Mouse (Mus musculus) embryonic facial prominence, embryonic 12.5 days (tissue): ENCODE results near the gene Zfp362. TPM values are rescaled to one million over a fixed set of nuclear protein-coding genes. Genes with fewer than 3 reads are reported as not detected.

Source experiments
- ATAC-seq: fragments of 200-750 bp; cut with Nextera tagmentation; 2 replicates; pipeline ENCODE4 v1.8.0; 2017; ENCODE audit not compliant: insufficient number of reproducible peaks, insufficient read depth, low FRiP score, low TSS enrichment
- H3K27ac ChIP-seq: fragments of 300-500 bp; sonication (generic); 2 replicates; pipeline ENCODE4 v1.5.1; 2016; ENCODE audit warnings: mild to moderate bottlenecking
- H3K27me3 ChIP-seq: fragments of 300-500 bp; sonication (generic); 2 replicates; pipeline ENCODE4 v1.6.1; 2016; ENCODE audit warnings: mild to moderate bottlenecking, moderate library complexity
- H3K36me3 ChIP-seq: fragments of 300-500 bp; sonication (generic); 2 replicates; pipeline ENCODE4 v1.6.1; 2016; ENCODE audit warnings: mild to moderate bottlenecking
- H3K4me1 ChIP-seq: fragments of 300-500 bp; sonication (generic); 2 replicates; pipeline ENCODE4 v1.6.1; 2016
- H3K4me2 ChIP-seq: fragments of 300-500 bp; sonication (generic); replicated peaks from 2 replicates; pipeline ENCODE4 v1.6.1; 2016; ENCODE audit warnings: mild to moderate bottlenecking, moderate library complexity
- H3K4me3 ChIP-seq: fragments of 300-500 bp; sonication (generic); 2 replicates; pipeline ENCODE4 v1.5.1; 2016; ENCODE audit warnings: mild to moderate bottlenecking
- H3K9ac ChIP-seq: fragments of 300-500 bp; sonication (generic); 2 replicates; pipeline ENCODE4 v1.6.1; 2016; ENCODE audit warnings: mild to moderate bottlenecking, moderate library complexity
- H3K9me3 ChIP-seq: fragments of 300-500 bp; sonication (generic); 2 replicates; pipeline ENCODE4 v1.6.1; 2016; ENCODE audit warnings: mild to moderate bottlenecking, moderate library complexity
- WGBS: fragments of 180-500 bp; shearing (Covaris S2); methylation state at CpG from one replicate; pipeline ENCODE4 v1.1.7; 2016; 5-methylcytosine and 5-hydroxymethylcytosine counted together
- polyA plus RNA-seq: library from polyadenylated mRNA; unstranded; fragments of >200 nt; fragmentation: Nextera tagmentation; extraction: Ambion mirVana; gene quantifications from 2 replicates; pipeline ENCODE4 v1.2.1, GENCODE M21; 2016

Zfp362 gene
- polyA plus RNA-seq, 1 experiment from 2014 or later: 52.3 TPM

DNA sequence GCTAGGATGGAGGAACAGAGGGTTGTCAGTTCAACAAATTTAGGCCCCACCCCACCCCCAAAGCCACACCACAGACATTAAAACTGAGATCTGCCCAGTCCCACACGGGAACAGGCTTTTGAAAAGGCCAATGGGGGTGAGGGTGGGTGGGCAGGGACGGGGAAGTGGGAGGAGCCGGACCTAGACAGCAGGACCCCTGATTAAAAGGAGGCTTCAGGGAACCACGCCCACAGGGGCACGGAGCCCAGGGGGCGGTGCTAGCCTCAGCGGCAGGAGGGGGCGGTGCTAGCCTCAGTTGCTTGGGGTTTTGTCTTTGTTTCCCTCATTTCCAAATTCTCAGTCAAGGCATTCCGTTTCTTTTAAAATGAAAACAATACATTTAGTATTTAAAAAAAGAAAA is 10.2 kb downstream of the Zfp362 start:
- Histone ChIP-seq H3K36me3 (peaks cover 27% of the 10 kb centered on the region; the same call in 1 of the 2 replicates), H3K27ac (no peak overlapping the region), H3K27me3 (no peaks in the 10 kb centered on the region), H3K9ac (no peak overlapping the region), H3K4me1 (peaks cover 65% of the 10 kb centered on the region), H3K9me3 (no peaks in the 10 kb centered on the region), H3K4me3 (no peak overlapping the region), H3K4me2 (peak overlapping the region; percentile 3)
- ATAC-seq: peak; percentile 5; the same call in 1 of the 2 replicates
- 7% methylated on average over 9 of the region's 9 CpGs for WGBS

DNA sequence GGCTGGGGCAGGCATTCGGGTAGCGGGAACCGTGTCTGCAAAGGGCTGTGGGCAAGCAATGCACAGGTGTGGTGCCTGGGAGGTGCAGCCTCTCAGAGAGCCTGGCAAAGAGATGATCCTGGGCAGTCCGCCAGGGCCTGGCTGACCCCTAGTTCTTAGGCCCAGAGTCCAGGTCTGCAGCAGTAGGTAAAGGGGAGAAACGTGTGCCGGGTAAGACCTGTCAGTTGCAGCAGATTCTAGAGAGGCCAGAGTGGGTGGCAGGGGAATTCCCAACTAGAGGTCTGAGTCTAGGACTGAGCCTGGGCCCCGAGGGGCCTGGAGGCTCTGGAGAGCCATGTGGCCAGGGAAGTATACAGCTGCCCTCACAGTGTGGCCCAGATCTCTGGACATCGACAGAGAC is 11.6 kb downstream of the Zfp362 start:
- Histone ChIP-seq H3K4me1 (peaks cover 63% of the 10 kb centered on the region), H3K36me3 (peaks cover 35% of the 10 kb centered on the region), H3K4me2 (no peak overlapping the region), H3K4me3 (no peak overlapping the region), H3K9me3 (no peaks in the 10 kb centered on the region), H3K27ac (no peak overlapping the region), H3K27me3 (no peaks in the 10 kb centered on the region), H3K9ac (no peak overlapping the region)
- WGBS: 90% methylated on average over 8 of the region's 8 CpGs
- ATAC-seq: no peak

DNA sequence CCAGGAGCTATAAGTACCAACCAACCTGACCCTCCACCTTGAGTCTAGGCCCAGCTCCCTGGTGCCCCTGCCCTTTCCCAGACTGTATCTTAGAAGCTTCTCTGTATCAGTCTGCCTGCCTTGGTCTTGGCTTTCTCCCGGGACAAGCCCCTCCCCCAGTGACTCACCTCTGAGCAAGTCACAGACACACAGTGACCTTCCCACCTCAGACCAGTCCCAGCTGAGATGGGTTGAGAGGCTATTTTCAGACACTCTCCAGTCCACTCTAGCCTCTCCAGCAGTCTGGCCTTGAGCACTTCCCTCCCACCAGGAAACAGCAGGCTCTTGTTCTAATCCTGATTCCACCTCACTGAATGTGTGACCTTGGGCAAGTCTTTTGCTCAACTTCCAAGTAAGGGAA is 12.1 kb downstream of the Zfp362 start:
- H3K9ac ChIP-seq: no peak overlapping the region
- H3K36me3 ChIP-seq: peaks cover 35% of the 10 kb centered on the region
- H3K27me3 ChIP-seq: no peaks in the 10 kb centered on the region
- 67% methylated on average over 1 of the region's 1 CpGs for WGBS
- no peaks in the 10 kb centered on the region for H3K9me3 ChIP-seq
- H3K4me1 ChIP-seq: peaks cover 58% of the 10 kb centered on the region
- no peak for ATAC-seq
- H3K4me3 ChIP-seq: no peak overlapping the region
- no peak overlapping the region for H3K4me2 ChIP-seq
- H3K27ac ChIP-seq: no peak overlapping the region

DNA sequence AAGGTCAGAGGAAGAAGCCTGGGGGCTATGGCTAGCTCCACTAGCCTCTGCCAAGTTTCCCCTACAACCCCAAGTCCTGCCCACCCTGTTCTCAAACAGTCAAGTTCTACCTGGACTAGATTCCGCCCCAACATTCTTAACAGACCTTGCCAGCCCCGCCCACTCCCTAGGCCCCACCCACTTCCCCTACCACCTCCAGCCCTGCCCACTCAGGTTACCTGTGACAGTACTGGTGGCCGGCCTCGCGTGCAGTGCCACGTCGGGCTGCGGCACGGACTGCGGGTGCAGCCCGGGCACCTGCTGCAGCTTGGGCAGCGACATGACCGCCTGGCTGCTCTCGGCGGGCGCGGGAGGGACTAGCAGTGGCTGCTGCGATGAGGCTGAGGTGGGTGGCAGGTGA is 16.2 kb downstream of the Zfp362 start:
- Histone ChIP-seq H3K36me3 (peaks cover 74% of the 10 kb centered on the region), H3K27ac (no peak overlapping the region), H3K4me3 (no peak overlapping the region), H3K9me3 (no peaks in the 10 kb centered on the region), H3K27me3 (no peaks in the 10 kb centered on the region), H3K4me1 (peaks cover 20% of the 10 kb centered on the region), H3K4me2 (no peak overlapping the region), H3K9ac (no peak overlapping the region)
- no peak for ATAC-seq
- 37% methylated on average over 18 of the region's 18 CpGs for WGBS

DNA sequence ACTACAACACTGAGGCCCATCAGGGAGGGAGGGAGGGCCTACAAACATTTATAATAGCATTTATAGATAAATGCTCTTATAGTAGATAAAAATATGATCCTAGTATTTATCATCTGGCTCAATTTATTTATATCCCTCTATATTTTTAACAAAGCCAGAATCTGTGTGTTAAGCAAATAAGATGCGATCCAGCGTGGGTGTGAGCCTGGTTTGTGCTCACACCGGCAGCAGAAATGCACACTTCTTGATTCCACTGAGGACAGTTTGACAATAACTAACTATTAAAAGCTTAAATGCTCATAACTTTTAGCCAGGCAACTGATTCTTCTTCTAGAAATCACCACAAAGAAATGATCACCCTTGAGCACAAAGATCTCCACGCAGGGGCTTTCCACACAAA is 17.7 kb downstream of the Zfp362 start:
- Histone ChIP-seq H3K27me3 (no peaks in the 10 kb centered on the region), H3K27ac (no peak overlapping the region), H3K4me3 (no peak overlapping the region), H3K36me3 (peaks cover 80% of the 10 kb centered on the region), H3K4me1 (peaks cover 18% of the 10 kb centered on the region), H3K4me2 (no peak overlapping the region), H3K9me3 (no peaks in the 10 kb centered on the region), H3K9ac (no peak overlapping the region)
- no peak for ATAC-seq
- 96% methylated on average over 4 of the region's 4 CpGs for WGBS

DNA sequence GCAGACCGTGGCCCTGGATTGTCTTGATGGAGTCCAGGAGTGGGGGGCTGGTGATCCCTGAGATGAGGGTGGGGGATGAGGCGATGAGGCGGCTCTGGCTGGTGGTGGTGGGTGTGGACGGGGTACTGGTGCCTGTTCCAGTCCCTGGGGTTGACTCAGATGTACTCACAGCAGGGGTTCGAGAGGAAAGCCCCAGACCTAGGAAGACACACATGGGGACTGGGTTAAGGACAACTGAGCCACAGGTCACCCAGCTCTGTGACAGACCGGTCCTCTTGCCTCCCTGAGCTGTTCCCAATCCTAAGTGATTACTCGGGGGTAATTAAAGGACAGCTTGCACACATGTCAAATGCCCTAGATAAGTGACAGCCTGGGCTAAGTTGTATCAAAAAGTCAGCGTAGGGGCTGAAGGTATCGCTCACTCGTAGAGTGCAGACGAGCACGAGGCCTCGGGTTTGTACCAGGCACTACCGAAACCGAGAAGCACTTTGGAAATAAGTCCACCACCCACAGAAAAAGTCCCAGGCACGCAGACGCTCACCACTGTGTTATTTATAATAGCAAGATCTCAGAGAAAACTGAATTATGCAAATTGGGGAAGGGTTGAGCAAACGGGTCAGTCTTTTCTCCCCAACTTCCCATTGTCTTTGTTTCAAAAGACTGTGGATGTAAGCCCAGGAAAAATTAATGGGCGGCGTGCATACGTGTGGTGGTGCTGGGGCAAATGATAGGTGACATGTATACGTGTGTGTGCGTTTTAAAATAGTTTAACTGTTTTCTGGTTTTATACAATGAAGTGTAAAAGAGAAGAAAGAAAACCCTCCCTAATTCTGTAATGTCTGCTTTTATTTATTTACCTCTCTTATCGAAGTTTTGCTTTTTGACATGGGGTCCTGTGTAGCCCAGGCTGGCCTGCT is 18.6 kb downstream of the Zfp362 start:
- Histone ChIP-seq H3K36me3 (peaks cover 86% of the 10 kb centered on the region), H3K4me3 (no peak overlapping the region), H3K9me3 (no peaks in the 10 kb centered on the region), H3K27me3 (no peaks in the 10 kb centered on the region), H3K27ac (no peak overlapping the region), H3K4me2 (no peak overlapping the region), H3K4me1 (peaks cover 18% of the 10 kb centered on the region), H3K9ac (no peak overlapping the region)
- WGBS: 86% methylated on average over 24 of the region's 24 CpGs
- no peak for ATAC-seq

DNA sequence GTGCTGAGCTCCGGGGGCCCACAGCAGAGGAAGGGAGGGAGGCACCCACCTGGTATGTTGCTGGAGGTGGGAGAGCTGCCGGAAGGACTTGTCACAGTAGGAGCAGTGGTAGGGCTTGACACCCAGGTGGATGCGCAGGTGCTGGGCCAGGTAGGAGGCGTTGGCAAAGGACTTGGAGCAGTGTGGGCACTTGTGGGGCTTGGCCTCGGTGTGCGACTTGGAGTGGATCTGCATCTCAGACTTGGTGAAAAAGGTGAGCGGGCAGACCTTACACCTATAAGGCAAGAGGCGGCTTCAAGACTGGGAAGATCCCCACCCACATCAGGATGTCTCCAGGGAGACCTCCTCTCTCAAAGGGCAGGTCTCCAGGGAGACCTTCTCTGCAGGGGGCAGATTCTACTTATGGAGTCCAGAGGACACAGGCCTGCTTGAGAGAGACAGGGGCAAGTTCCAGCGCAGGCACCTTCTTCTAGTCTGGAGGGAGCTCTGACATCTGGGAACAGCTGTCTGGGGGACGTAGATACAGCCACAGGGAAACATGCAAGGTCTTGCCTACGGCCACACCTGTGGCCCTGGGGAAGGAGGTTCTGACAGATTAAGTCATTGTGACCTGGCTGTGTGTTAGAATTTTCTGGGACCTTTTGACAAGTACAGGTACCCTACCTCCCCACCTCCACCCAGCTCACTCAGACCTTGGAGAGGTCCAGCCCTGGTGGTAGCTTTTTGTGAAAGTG is 19.8 kb downstream of the Zfp362 start:
- H3K27me3 ChIP-seq: no peaks in the 10 kb centered on the region
- no peak overlapping the region for H3K4me2 ChIP-seq
- no peak overlapping the region for H3K4me3 ChIP-seq
- WGBS: 93% methylated on average over 11 of the region's 11 CpGs
- no peak overlapping the region for H3K9ac ChIP-seq
- 0 out of 2 replicates have a peak, but pooled peaks have one; percentile 9 for ATAC-seq
- no peaks in the 10 kb centered on the region for H3K9me3 ChIP-seq
- H3K27ac ChIP-seq: no peak overlapping the region
- H3K4me1 ChIP-seq: peaks cover 13% of the 10 kb centered on the region
- peaks cover 87% of the 10 kb centered on the region for H3K36me3 ChIP-seq

DNA sequence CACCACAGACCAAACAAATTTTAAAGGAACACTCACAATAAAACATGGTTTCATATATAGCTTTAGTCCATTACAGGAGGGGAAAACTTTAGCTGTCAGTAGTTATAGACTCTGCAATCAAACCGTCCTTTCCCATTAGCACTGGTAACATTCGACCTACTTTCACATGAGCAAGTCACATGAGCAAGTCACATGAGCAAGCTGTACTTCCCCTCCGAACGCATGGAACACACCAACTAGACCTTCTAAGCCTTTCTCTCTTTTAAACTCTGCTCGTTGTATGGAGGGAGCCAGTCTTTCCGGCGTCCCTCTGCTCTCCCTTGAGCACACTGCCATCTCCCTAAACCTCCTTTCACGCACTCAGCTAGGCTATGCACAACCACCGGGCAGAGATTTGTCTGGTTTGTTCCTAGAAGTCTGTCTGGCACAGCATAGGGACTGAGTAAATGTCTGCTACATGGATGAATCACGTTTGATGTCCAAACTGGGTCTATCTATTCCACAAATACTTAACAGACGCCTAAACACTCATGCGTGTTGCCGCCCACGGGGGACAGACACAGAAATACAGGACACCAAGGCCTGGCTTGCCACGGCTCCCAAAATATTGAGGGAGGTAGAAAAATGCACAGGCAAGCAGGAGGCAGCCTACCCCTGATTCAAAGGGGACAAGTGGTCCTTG is 20.8 kb downstream of the Zfp362 start:
- Histone ChIP-seq H3K9ac (no peak overlapping the region), H3K27me3 (no peaks in the 10 kb centered on the region), H3K4me1 (0 out of 2 replicates have a peak, but pooled peaks cover 5% of the 10 kb centered on the region), H3K4me3 (no peak overlapping the region), H3K4me2 (no peak overlapping the region), H3K36me3 (peaks cover 84% of the 10 kb centered on the region), H3K27ac (no peak overlapping the region), H3K9me3 (no peaks in the 10 kb centered on the region)
- WGBS: 93% methylated on average over 15 of the region's 15 CpGs
- no peak for ATAC-seq

DNA sequence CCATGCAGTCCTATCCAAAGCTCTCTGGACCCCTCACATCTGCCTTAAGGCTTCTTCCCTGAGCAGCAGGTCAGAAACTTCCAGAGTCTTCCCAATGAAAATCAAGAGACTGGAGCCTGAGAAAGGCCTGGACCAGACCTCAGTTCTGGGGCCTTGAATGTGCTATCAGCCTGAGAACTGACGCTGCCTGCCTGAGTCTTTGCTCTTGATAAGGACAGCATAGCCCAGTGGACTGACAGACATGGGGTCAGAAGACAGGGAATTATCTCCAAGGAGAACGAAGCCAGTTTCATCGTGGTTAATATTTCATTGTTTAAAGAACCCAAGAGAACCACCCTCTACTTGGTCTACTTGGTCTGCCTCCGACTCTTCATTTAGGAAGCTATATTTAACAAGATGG is 23.2 kb downstream of the Zfp362 start:
- no peak for ATAC-seq
- H3K4me1 ChIP-seq: no peaks in the 10 kb centered on the region
- H3K27ac ChIP-seq: no peak overlapping the region
- WGBS: 81% methylated on average over 4 of the region's 4 CpGs
- no peak overlapping the region for H3K4me2 ChIP-seq
- H3K27me3 ChIP-seq: no peaks in the 10 kb centered on the region
- H3K4me3 ChIP-seq: no peak overlapping the region
- no peak overlapping the region for H3K9ac ChIP-seq
- peaks cover 91% of the 10 kb centered on the region for H3K36me3 ChIP-seq
- no peaks in the 10 kb centered on the region for H3K9me3 ChIP-seq

DNA sequence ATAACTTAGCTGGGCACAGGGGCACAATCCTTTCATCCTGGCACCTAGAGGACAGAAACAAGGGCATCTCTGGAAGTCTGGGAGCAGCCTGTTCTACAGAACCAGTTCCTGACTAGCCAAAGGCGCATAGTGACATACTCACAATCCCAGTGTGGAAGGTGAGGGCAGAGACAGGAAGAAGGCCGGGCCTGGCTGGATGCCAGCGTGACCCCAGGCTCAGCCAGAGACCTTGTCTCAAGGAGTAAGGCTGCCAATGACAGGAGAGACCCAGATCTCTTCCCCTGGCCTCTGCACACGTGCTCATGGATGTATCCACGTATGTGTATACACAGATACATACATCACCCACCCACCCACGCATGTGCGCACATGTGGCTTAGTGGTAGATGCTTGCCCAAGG is 23.8 kb downstream of the Zfp362 start:
- no peak overlapping the region for H3K9ac ChIP-seq
- H3K27ac ChIP-seq: no peak overlapping the region
- no peaks in the 10 kb centered on the region for H3K9me3 ChIP-seq
- H3K36me3 ChIP-seq: peaks cover 91% of the 10 kb centered on the region
- no peaks in the 10 kb centered on the region for H3K27me3 ChIP-seq
- 89% methylated on average over 7 of the region's 7 CpGs for WGBS
- no peaks in the 10 kb centered on the region for H3K4me1 ChIP-seq
- H3K4me2 ChIP-seq: no peak overlapping the region
- no peak for ATAC-seq
- H3K4me3 ChIP-seq: no peak overlapping the region

DNA sequence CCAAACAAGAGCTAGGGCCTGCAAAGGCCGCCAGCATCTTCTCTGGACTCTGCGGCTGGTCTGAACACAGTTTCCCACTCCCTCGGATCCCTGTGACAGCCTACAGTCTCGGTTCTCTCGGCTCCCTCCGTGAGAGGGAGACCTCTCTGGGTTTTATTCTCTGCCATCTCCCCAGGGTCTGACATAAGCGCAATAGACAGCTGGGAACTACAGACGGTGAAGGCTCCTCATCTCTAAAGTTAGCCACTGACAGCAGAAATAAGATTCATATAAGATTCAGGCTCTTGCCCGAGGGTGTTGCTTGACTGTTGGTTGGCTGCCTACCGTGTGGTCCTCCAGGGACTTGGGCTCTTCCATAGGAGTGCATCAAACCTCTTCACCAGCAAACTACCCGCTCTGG is 28.3 kb downstream of the Zfp362 start:
- H3K4me1 ChIP-seq: no peaks in the 10 kb centered on the region
- H3K27ac ChIP-seq: no peak overlapping the region
- no peak overlapping the region for H3K4me3 ChIP-seq
- H3K9me3 ChIP-seq: no peaks in the 10 kb centered on the region
- no peak overlapping the region for H3K4me2 ChIP-seq
- no peak for ATAC-seq
- WGBS: 84% methylated on average over 11 of the region's 11 CpGs
- no peaks in the 10 kb centered on the region for H3K27me3 ChIP-seq
- H3K9ac ChIP-seq: no peak overlapping the region; the same call in 1 of the 2 replicates
- H3K36me3 ChIP-seq: peaks cover 90% of the 10 kb centered on the region
